Comparison of ENCODE assay signal across 7 mouse cellular contexts in genomic region chr8:94904450-94905175, GRCm38 (mm10). TPM values are rescaled to one million over a fixed set of nuclear protein-coding genes. Genes with fewer than 3 reads are reported as not detected.
DNase-seq lines count a peak whose midpoint lies in the region; ATAC-seq and TF ChIP-seq lines count a peak whose summit lies in the region.

No protein-coding gene starts in this region.

- no peak for TF ChIP-seq CTCF in heart, adult 2 months (IDR thresholded peaks at IDR 0.05)
- no peak for TF ChIP-seq CTCF in liver, postnatal 0 days (IDR thresholded peaks at IDR 0.05; ENCODE audit: low read depth)

- H3K4me1 ChIP-seq in heart, adult 2 months (ENCODE audit: control insufficient read depth, insufficient read depth, low read length), result peaks cover 26% of the 10 kb centered on the region
- peaks cover 71% of the 10 kb centered on the region for H3K4me1 ChIP-seq in kidney, embryonic 15.5 days
- peaks cover 18% of the 10 kb centered on the region for H3K4me1 ChIP-seq in liver, postnatal 0 days (ENCODE audit: insufficient read depth)

- no peak overlapping the region for H3K4me3 ChIP-seq in heart, adult 2 months
- H3K4me3 ChIP-seq in kidney, embryonic 15.5 days (replicated peaks), result no peak overlapping the region
- no peak overlapping the region for H3K4me3 ChIP-seq in liver, postnatal 0 days (ENCODE audit: low read depth, low read length)

- peaks cover 2% of the 10 kb centered on the region for H3K36me3 ChIP-seq in heart, adult 2 months (ENCODE audit: control insufficient read depth, insufficient read depth, low read length)
- H3K36me3 ChIP-seq in kidney, embryonic 15.5 days, result peaks cover 58% of the 10 kb centered on the region
- H3K36me3 ChIP-seq in liver, postnatal 0 days (replicated peaks; ENCODE audit: insufficient read depth, low read length), result no peaks in the 10 kb centered on the region

- H3K27me3 ChIP-seq in heart, adult 2 months (ENCODE audit: control insufficient read depth, insufficient read depth, low read length), result no peaks in the 10 kb centered on the region
- no peaks in the 10 kb centered on the region for H3K27me3 ChIP-seq in kidney, embryonic 15.5 days
- H3K27me3 ChIP-seq in liver, postnatal 0 days (ENCODE audit: insufficient read depth, low read length), result no peaks in the 10 kb centered on the region

- DNase-seq in adipocyte (ENCODE audit: low spot score), result peak; percentile 18
- peak; percentile 88 to 90 for DNase-seq in adrenal gland, postnatal 36 days
- DNase-seq in heart, adult 2 months, result peak; percentile 91 to 93
- DNase-seq in liver, postnatal 0 days, result peak; percentile 66
- DNase-seq in right cerebral cortex, adult 18-20 months, result peak; percentile 35
- DNase-seq in yolk sac, embryonic 10.5 days (ENCODE audit: low spot score), result no peak

- no peak; the same call in 1 of the 2 replicates for TF ChIP-seq POLR2A in heart, adult 2 months (IDR thresholded peaks at IDR 0.05; ENCODE audit: insufficient read depth, low read depth, low read length)

- TF ChIP-seq EP300 in heart, adult 2 months (IDR thresholded peaks at IDR 0.05; ENCODE audit: insufficient read depth, low read depth, low read length), result peak; percentile 83
- TF ChIP-seq EP300 in liver, postnatal 0 days (IDR thresholded peaks at IDR 0.05; ENCODE audit: low read depth), result no peak

- peak overlapping the region; percentile 79 for H3K27ac ChIP-seq in heart, adult 2 months
- peak overlapping the region; percentile 85 for H3K27ac ChIP-seq in kidney, embryonic 15.5 days
- H3K27ac ChIP-seq in liver, postnatal 0 days (ENCODE audit: low read depth), result no peak overlapping the region

- no peaks in the 10 kb centered on the region for H3K9me3 ChIP-seq in kidney, embryonic 15.5 days (replicated peaks)
- no peaks in the 10 kb centered on the region for H3K9me3 ChIP-seq in liver, postnatal 0 days (ENCODE audit: low read length)

- ATAC-seq in kidney, embryonic 15.5 days (replicated peaks; ENCODE audit: low FRiP score), result peak; percentile 20; the same call in 1 of the 2 replicates
- peak; percentile 15; the same call in 1 of the 2 replicates for ATAC-seq in liver, postnatal 0 days

- H3K79me2 ChIP-seq in heart, adult 2 months (replicated peaks; ENCODE audit: control insufficient read depth, insufficient read depth, low read length), result no peaks in the 10 kb centered on the region

- H3K4me2 ChIP-seq in kidney, embryonic 15.5 days, result no peak overlapping the region
- H3K4me2 ChIP-seq in liver, postnatal 0 days (ENCODE audit: low read depth, low read length), result no peak overlapping the region

- intact Hi-C loops in heart, adult 2 months (cut with DNase I), result loop anchor here (5.0 kb wide), 1 partner anchor 197 kb away; no protein-coding TSS in a partner anchor

- H3K9ac ChIP-seq in heart, adult 2 months (ENCODE audit: low read depth, low read length), result no peak overlapping the region
- H3K9ac ChIP-seq in kidney, embryonic 15.5 days, result no peak overlapping the region
- H3K9ac ChIP-seq in liver, postnatal 0 days (replicated peaks), result no peak overlapping the region

- 41% methylated on average over 12 of the region's 12 CpGs for WGBS in heart, adult 2 months
- WGBS in kidney, embryonic 15.5 days, result 67% methylated on average over 12 of the region's 12 CpGs
- 78% methylated on average over 12 of the region's 12 CpGs for WGBS in liver, postnatal 0 days (ENCODE audit: insufficient replicate concordance)

RNA-seq across cellular contexts. Expression of gene Ccdc102a, which starts 13.3 kb away (rescaled TPM):
- 1 to 10 TPM; 7.6 to 8.6 TPM for total RNA-seq in adrenal gland, postnatal 36 days (2021)
- 1 to 10 TPM; 5.0 to 5.7 TPM for total RNA-seq in heart, adult 2 months (2021)
- polyA plus RNA-seq in heart, adult 2 months (2012; rRNA removed), result 5.2 and 6.4 TPM in 2 replicates
- 21.6 and 24.1 TPM in 2 replicates for polyA plus RNA-seq in kidney, embryonic 15.5 days (2015; fragmentation: Nextera tagmentation; extraction: Ambion mirVana)
- 1.3 and 1.5 TPM in 2 replicates for polyA plus RNA-seq in liver, postnatal 0 days (2015; fragmentation: Nextera tagmentation; extraction: Ambion mirVana)

RNA-seq across cellular contexts. Expression of gene Adgrg5, which starts 18.9 kb away (rescaled TPM):
- total RNA-seq in adrenal gland, postnatal 36 days (2021), result 1 to 10 TPM in 1 of 2 experiments, under 1 TPM in 1; 0.33 to 1.3 TPM
- total RNA-seq in heart, adult 2 months (2021), result under 1 TPM; 0.08 to 0.27 TPM
- 0.62 and 0.97 TPM in 2 replicates for polyA plus RNA-seq in heart, adult 2 months (2012; rRNA removed)
- polyA plus RNA-seq in kidney, embryonic 15.5 days (2015; fragmentation: Nextera tagmentation; extraction: Ambion mirVana), result 0.05 and 0.13 TPM in 2 replicates
- 0.13 and 0.18 TPM in 2 replicates for polyA plus RNA-seq in liver, postnatal 0 days (2015; fragmentation: Nextera tagmentation; extraction: Ambion mirVana)

RNA-seq across cellular contexts. Expression of gene Dok4, which starts 28.5 kb away (rescaled TPM):
- total RNA-seq in adrenal gland, postnatal 36 days (2021), result 10 to 100 TPM; 10.5 to 10.9 TPM
- 10 to 100 TPM; 13.7 to 14.8 TPM for total RNA-seq in heart, adult 2 months (2021)
- polyA plus RNA-seq in heart, adult 2 months (2012; rRNA removed), result 23.0 and 36.2 TPM in 2 replicates
- polyA plus RNA-seq in kidney, embryonic 15.5 days (2015; fragmentation: Nextera tagmentation; extraction: Ambion mirVana), result 27.0 and 32.8 TPM in 2 replicates
- polyA plus RNA-seq in liver, postnatal 0 days (2015; fragmentation: Nextera tagmentation; extraction: Ambion mirVana), result 3.5 and 4.5 TPM in 2 replicates

RNA-seq across cellular contexts. Expression of gene Polr2c, which starts 47.4 kb away (rescaled TPM):
- total RNA-seq in adrenal gland, postnatal 36 days (2021), result 10 to 100 TPM; 65.7 to 70.6 TPM
- 10 to 100 TPM; 55.9 to 69.5 TPM for total RNA-seq in heart, adult 2 months (2021)
- polyA plus RNA-seq in heart, adult 2 months (2012; rRNA removed), result 142 and 198 TPM in 2 replicates
- polyA plus RNA-seq in kidney, embryonic 15.5 days (2015; fragmentation: Nextera tagmentation; extraction: Ambion mirVana), result 155 and 157 TPM in 2 replicates
- polyA plus RNA-seq in liver, postnatal 0 days (2015; fragmentation: Nextera tagmentation; extraction: Ambion mirVana), result 50.6 and 52.1 TPM in 2 replicates
